Mouse (Mus musculus) inflammation-experienced regulatory T-cells, adult 16 weeks (primary cell): ENCODE results near the gene Kbtbd4. TPM values are rescaled to one million over a fixed set of nuclear protein-coding genes. Genes with fewer than 3 reads are reported as not detected.

Experiments used
- polyA plus RNA-seq: library from polyadenylated mRNA; unstranded; fragments of 100-300 nt; shearing (Covaris generic); gene quantifications from one replicate; pipeline ENCODE4 v1.2.1, GENCODE M21; 2017

The Kbtbd4 gene
- 55.7 TPM for polyA plus RNA-seq

DNA sequence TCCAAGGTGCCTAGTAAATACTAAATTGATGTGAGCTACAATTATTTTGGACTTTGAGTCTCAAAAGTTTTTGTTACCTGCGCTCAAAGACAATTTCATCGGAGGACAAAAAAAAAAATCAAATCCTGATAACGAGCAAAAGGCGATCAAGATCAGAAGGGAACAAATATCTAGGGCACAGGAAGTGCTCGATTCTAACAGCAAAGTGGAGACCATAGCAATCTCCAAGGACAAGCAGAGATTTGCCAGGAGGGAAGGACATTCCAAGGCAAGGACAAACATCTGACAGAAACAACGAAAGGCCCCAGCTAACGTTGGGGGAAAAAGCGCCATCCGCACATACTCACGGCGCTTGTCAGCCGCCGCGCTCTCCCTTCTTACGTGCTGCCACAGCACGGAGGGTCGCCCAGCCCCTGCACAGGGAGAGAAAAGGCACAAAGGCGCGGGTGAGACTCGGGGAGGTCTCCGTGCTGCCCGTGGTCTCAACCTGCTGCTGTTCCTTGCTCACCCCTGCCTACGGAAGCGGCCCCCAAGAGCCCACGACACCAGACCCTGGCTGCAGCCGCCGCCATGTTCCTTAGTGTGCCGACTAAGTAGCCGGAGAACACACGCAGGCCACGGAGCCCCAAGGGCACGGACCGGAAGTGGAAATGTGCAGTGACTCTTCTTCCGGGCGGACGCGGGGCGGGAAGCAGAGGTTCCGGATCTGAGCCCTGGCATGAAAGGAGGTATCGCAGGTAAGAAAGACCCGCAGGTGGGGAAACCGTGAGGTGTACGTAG is at the start of gene Kbtbd4, which contains the start of gene Ndufs3:
Gene Kbtbd4 (plus strand): TSS at position 665 of the 780 bp plus-strand sequence.
Gene Ndufs3 (minus strand): TSS at position 752 of the 780 bp plus-strand sequence.

DNA sequence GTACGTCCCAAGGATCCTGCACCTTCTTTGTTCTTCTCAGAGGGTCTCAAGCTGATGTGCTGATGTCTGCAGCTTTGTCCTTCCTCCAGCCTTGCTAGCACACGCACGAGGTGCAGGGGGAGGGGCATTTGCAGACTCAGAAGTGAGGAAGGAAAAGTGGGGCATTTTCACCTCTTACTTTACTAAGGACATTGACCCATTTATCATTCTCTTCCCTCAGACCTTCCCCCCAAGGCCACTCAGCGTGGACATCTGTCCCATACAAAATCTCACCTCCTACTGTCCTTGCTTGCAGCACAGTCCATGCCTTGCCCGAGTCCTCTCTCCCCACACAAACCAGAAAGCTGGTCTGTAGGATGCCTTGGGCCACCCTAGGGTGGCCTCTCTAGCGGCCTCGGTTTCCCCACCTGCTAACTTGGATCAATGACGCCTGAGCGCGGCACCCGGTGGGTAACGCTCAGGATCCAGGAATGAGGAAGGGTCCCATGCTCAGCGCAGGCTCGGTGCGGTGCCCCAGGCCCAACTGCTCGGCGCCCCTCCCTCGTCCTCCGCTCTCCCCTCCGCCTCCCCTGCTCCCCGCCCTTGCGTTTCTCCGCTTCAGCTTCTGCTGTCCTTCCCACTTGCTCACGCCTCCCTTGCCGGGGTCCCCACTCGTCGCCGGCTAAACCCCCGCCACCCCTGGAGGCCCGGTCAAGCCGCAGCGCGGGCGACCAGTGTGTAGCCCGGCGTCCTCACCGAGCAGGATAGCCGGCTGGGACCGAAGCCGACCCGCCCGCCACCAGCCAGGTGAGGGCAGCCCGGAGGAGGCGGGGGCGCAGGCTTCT is 19.1 kb upstream of the Kbtbd4 start, which contains the start of gene C1qtnf4:
Gene C1qtnf4 (plus strand): TSS at position 643 of the 824 bp plus-strand sequence.

DNA sequence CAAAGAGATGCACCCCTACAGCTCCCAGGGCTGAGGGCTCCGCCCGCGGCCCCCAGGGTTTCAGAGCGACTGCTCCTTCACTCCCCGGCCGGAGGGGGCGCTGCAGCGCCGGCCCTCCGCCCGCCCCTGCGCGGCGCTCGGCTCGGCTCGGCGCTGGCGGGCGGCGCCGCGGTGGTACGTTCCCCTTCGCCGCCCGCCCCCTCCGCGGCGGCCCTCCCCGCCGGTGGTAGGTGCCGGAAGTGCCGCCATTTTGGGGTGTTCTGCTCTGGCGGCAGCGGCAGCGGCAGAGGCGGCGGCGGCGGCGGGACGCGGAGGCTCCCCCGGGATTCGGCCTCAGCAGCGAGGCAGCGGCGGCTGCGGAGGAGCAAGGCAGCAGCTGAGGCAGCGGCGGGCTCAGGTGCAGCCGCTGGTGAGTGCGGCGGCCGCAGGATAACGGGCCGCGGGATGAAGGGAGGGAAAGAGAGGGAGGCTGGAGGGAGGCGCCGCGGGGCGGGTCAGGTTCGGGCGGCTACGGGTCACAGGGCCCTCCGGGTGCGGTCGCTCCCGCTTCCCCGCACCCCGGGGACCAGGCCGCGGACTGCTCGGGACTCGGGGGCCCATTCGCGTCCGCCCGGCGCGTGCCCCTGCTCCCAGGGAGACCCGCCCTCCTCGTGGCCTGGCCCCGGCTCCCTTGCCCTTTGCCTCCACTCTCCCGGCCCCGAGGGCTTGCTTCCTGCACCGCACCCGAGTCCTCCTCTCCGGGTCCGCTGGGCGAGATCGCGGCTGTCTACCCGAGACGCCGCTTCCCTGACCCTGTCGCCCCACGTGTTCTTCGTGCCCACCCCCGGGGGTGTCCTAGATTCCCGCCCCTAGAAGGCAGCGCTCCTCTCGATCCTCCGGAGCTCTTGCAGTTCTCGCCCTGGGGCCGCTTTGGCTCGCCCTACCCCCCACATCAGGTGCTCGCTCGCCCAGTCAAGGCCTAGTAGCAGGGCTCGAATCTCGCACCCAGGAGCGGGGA is 36.0 kb downstream of the Kbtbd4 start, which contains the start of gene Celf1:
Gene Celf1 (plus strand): TSS at position 150 of the 997 bp plus-strand sequence.

Other genes with a start within 250 kb of the Kbtbd4 start
- gene Nup160, start 227.5 kb upstream of the Kbtbd4 start, polyA plus RNA-seq = 49.7 TPM
- 90.5 TPM for gene Fnbp4, start 159.4 kb upstream of the Kbtbd4 start, polyA plus RNA-seq
- not detected for gene Agbl2, start 122.0 kb upstream of the Kbtbd4 start, polyA plus RNA-seq
- gene Mtch2, start 57.6 kb upstream of the Kbtbd4 start, polyA plus RNA-seq = 151 TPM
- gene C1qtnf4, start 18.9 kb upstream of the Kbtbd4 start, polyA plus RNA-seq = 2.3 TPM
- gene Ndufs3, start 87 bp downstream of the Kbtbd4 start, polyA plus RNA-seq = 168 TPM
- 60.4 TPM for gene Celf1, start 35.6 kb downstream of the Kbtbd4 start, polyA plus RNA-seq
- 5.3 TPM for gene Rapsn, start 130.9 kb downstream of the Kbtbd4 start, polyA plus RNA-seq
- gene Psmc3, start 149.3 kb downstream of the Kbtbd4 start, polyA plus RNA-seq = 292 TPM
- 49.2 TPM for gene Slc39a13, start 165.7 kb downstream of the Kbtbd4 start, polyA plus RNA-seq
- 1.3 TPM for gene Spi1, start 177.7 kb downstream of the Kbtbd4 start, polyA plus RNA-seq
- not detected for gene Mybpc3, start 213.4 kb downstream of the Kbtbd4 start, polyA plus RNA-seq